Mouse (Mus musculus) adrenal gland, adult 2 months (tissue): ENCODE data around the gene Slc4a8. TPM values are rescaled to one million over a fixed set of nuclear protein-coding genes. Genes with fewer than 3 reads are reported as not detected.
"Not testable (repeated sequence)": the region's sequence is repeated elsewhere in the genome, so short reads cannot be mapped to it uniquely, and the experiment has no call there.

Experiments used
- DNase-seq: peaks from one replicate; pipeline ENCODE4 v3.0.0; 2021
- polyA plus RNA-seq: library from polyadenylated mRNA; depleted of rRNA; stranded (reverse); fragments of >200 nt; gene quantifications from 2 replicates; pipeline ENCODE4 v1.2.3, GENCODE M21; 2012
- total RNA-seq, 2 experiments: library from RNA; stranded (reverse); gene quantifications; 2 replicates each; pipeline ENCODE4 v1.2.3; 2021

The Slc4a8 gene
- total and polyA plus RNA-seq, 3 experiments, result 1.5 to 7.5 (median 5.0) TPM

DNA sequence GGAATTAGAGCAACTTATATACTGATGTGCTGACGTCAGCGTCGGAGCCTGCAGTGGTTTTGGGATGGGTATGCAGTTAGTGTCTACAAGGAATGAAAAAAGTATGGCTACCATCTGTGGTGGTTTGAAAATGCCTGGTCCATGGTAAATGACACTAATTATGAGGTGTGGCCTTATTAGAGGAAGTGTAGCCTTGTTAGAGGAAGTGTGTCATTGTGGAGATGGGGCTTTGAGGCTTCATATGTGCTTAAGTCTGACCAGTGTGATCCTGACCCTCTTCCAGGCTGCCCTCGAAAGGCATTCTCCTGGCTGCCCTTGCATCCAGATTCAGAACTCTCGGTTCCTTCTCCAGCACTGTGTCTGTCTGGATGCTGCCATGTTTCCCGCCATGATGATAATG, 18.3 kb upstream of the Slc4a8 start:
- no peak for DNase-seq

DNA sequence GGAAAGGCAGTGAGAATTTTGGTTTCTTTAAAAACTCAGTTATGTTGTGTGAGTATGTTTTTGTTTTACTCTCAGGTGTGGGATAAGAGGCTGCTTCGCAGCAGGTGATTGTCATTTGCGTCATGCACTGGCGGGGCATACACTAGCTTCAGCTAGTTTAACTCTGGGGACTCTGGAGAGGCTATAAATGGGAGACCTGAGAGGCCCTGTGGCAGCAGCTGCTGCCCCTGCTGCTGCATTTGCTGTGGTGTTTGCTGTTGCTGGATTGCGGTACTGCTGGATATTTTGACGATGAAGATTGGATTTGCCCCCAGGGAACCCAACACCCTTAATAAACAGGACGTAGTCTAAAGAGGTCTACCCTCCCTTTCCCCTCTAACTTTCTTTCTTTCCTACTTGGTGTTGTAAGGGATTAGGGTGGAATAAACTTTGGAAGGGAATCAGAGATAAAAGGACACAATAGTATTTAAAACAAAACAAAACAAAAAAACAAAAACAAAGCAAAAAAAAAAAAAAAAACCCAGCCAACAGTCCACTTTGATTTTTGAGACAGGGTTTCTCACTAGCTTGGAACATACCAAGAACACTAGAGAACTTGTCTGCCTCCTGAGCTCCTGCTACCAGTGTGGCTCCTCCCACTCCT, 14.9 kb upstream of the Slc4a8 start:
- no peak for DNase-seq

DNA sequence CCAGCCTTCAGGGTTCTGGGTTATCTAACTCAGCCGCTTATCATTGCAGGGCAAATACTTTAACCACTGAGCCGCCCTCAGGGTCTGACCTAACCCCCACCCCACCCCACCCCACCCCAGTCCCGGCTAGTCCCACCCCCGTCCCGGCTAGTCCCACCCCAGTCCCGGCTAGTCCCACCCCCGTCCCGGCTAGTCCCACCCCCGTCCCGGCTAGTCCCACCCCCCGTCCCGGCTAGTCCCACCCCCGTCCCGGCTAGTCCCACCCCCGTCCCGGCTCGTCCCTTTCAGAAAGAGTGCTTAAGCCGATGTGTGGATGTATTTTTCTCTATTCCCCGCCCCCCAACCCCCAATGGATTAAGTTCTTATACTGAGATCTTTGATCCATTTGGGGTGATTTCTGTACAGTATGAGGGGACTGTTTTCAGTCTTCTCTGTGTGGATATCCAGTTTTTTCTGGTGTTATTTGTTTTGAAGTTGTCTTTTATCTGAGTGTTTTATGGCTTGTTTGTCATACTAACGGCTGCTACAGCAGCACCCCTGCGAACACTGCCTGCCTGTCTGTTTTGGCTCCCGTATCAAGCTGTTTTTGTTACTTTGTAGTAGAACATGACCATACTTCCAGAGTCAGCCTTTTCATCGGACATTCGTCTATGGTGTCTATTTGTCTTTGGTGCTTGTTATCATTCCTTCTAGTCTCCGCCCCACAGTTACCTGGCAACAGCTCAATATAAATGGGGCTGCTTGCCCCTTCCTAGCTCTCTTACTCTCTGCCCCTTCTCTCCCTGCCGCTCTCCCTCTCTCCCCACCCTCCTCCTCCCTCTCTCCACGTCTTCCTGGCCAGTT, 14.2 kb upstream of the Slc4a8 start:
- DNase-seq, result peak; percentile 52

DNA sequence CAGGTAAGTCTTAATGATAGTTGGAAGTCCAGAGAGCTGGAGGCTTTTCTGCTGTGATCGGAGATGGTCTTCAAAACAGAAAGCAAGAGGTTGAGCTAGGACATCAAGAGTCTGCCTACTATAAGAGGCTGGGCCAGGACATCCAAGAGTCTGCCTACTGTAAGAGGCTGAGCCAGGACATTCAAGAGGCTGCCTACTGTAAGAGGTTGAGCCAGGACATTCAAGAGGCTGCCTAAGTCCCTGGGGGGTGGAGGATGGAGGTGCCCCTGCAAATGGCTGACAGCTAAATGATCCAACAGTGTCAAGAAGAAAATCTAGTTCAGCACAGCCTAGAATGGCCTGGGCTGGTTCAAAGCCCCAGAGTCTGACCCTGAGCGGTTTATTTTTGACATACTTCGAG, 13.0 kb upstream of the Slc4a8 start:
- DNase-seq, result no peak

DNA sequence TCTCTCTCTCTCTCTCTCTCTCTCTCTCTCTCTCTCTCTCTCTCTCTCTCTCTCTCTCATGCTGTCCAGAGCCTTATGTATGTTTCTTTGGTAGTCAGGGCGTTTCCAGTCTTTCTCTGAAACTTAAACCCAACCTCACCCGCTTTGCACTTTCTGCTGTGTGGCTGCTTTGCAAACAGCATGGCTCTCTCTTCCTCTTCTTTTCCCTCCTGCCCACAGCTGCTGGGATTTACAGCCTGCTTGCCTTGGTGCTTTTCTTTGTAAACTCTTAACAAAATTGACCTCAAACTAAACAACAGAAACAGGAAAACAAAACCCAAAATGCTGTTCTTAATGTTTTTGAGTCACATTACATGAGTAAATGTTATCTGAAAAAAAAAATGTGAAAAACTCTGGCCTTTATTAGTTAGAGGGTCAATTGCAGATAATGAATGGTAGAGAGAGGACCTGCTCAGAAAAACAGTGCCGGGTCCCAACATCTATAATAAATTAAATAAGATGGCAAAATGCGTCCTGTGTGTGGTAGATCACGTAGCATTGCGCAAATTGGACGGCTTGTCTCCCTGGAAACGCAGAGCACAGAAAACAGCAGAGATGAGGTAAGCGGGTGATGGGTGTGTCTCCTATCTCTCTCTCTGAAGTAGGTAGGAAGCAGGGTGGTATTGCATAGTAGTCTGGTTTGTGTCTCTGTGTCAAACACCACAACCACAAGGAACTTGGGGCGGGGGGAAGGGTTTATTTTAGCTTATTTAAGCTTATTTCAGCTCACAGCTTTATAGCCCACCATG, 11.6 kb upstream of the Slc4a8 start:
- DNase-seq, result peak; percentile 18

DNA sequence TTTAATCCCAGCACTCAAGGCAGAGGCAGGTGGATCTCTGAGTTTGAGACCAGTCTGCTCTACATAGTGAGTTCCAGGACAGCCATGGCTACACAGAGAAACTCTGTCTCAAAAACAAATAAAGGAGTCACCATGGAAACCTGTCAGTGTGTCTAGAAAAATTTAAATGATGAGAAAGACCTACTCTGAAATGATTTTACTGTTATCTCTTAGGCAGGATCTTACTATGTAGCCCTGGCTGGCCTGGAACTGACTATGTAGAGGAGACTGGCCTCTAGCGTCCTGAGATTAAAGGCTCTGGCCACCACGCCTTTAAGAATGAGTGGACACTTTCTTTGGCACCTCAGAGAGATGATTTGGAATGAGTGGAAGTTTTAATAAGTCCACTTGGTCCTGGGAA, 9.1 kb upstream of the Slc4a8 start:
- DNase-seq, result no peak

DNA sequence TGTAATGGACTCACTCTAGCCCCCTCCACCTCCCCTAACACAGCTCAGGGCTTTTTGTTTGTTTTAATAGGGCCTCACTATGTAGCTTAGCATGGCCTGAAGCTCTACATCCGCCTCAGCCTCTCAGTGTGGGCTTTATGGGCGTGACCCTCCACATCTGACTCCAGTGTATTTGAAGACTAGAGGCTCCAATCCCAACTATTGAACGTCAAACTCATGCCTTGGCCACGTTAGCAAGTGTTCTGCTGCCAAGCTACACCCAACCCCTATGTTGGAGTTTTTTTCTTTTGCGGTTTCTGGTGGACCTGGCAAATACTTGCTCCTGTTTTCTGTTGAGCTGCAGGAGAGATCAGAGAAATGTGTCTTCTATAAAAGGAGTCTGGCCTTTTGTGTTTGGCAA, 8.5 kb upstream of the Slc4a8 start:
- DNase-seq, result no peak

DNA sequence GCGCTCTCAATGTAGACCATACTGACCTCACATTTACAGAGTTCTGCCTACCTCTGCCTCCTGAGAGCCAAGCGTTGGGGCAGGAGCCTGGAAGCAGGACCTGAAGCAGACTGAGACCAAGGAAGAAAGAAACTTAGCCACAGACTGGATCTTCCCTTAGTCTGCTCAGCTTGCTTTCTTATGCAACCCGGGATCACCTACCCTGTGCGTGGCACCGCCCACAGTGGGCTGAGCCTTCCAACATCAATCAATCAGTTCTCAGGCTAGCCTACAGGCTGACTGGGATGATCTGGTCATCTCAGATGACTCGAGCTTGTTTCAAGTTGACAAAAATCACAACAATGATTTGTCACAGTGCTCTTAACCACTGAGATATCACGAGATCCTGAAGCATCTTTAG, 7.5 kb upstream of the Slc4a8 start:
- DNase-seq, result no peak

DNA sequence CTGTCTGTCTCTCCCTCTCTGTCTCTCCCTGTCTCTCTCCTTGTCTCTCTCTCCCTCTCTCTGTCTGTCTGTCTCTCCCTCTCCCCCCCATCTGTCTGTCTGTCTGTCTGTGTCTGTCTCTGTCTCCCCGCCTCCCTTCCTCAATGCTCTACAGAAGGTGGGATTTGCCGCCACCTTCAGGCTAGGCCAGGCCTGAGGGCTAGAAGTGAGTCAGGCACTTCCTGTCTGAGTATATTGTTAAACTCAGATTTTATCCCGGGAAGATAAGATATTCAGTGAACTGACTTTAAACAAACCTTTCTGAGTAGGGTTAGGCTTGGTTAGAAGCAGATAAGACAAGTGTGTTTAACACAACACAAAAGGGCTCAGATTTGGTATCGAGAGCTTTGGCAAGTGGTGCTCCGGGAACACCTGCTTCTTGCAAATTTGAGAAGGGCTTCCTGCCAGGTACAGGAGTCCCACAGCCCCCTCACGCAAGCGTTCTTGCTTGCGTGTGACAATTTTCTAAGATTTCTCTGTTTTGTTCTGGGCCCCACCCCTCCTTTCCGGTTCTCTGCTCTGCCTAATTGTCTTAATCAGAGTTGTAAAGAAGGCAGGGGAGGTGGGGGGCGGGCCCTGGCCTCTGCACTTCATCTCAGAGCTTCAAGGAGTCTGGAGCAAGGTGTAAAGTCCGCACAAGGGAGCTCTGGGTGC, 6.6 kb upstream of the Slc4a8 start:
- DNase-seq, result peak; percentile 16

DNA sequence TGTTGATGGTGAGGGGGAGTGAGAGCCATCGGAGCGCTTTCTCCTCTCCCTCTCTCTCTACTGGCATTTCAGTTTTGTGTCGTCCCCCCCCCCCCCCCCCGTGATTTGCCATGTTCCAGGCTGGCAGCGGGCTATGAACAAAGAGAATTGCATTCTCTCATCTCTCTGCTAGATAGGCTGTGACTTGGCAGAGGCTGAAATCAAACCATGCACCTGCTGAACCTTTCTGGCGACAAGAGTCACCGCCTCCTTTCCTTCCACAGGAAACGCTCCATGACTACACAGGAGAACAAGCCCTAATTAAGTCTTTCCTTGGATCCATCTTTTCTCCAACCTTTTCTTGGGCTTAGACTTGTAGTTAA, 6.1 kb upstream of the Slc4a8 start:
- no peak for DNase-seq

DNA sequence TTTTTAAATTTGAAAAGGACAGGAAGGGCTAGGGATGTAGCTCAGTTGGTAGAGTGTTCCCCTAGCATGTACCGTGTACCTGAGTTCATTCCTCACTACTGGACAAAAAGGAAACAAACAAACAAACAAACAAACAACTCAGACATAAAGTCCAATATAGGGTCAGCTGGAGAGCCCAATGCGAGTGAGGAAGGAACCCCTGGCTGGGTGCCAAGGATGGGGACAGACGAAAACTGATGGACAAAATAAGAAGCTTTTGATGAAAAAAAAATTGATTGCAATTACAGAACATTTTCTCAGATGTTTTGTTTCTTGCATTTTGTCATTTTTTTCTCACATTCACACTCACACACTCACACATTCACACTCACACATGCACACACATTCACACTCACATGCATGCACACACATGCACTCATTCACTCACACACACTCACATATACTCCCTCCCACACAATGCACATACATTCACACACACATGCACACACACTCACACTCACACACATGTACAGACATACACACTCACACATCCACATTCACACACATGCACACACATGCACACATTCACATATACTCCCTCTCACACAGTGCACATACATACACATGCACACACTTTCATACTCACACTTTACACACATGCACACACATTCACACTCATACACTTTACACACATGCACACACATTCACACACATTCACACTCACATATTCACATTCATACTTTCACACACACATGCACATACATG, 5.5 kb upstream of the Slc4a8 start:
- no peak for DNase-seq

DNA sequence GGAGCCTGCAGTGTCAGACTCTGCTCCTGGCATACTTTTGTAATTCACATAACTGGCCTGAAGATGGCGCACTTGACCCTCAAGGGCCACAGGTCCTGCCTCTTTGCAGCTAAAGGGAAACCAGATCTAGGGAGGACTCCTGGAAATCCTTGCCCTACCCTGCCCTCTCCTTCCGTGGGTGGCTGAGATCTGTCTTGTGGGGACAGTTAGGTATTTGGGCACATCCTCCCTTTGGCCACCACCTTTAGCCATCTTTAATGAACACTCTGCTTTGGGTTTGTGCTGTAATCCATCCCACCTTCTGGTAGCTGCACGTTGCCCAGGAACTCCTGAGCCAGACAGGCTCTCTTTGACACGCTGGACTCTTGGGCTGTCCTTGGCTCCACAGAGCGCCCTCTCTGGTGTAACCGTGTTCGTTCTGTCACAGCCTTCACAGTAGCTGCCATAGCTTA, 4.0 kb upstream of the Slc4a8 start:
- DNase-seq, result peak; percentile 61

DNA sequence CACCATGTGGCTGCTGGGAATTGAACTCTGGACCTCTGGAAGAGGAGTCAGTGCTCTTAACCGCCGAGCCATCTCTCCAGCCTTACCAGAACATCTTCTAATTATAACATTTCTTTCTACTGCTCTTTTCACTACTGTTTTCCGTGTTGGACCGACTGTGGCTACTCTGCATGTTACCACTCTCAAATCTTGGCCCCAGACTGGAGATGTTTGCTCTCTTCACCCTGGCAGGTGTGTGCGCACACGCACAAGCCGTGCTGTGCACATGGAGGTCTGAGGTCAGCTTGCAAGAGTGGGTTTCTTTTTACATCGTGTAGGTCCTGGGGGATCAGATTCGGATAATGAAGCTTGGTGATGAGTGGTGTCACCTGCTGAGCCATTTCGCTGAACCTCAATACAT, 2.3 kb upstream of the Slc4a8 start:
- no peak for DNase-seq

DNA sequence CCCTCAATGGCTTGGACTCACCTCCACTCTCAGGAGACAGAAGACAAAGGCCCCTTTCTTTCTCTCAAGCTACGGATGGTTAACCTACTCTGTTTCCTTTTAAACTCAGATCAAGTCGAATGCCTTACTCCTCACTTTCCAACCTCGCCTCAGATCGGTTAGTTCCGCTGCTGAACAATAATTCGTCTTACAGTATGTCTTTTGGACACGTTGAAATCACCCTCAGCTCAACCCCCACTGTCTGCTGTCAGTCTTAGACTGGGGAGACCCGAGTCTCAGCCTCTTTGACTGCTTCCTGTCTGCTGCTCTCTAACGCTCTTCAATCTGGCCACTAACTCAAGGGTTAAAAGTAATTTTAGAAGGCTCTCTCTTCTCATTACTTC, 520 bp upstream of the Slc4a8 start:
- no peak for DNase-seq

DNA sequence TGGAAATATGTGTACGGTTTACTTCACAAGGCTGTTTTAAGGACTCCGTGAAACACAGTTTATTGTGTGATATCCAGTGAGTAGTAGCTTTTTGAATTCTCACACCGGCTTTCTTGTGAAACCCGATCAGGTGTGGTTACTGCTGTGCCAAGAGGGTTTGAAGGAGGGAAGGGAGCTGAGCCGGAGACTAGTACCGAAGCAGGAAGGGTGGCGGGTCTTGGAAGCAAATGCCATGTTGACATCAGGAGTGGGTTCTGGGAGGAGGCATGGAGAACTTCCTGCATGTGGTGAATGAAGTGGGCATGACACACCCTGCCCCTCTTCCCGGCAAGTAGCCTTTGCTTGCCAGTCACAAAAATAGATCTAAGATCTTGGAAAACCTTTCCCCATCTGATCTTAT, 1.1 kb downstream of the Slc4a8 start:
- DNase-seq, result no peak

DNA sequence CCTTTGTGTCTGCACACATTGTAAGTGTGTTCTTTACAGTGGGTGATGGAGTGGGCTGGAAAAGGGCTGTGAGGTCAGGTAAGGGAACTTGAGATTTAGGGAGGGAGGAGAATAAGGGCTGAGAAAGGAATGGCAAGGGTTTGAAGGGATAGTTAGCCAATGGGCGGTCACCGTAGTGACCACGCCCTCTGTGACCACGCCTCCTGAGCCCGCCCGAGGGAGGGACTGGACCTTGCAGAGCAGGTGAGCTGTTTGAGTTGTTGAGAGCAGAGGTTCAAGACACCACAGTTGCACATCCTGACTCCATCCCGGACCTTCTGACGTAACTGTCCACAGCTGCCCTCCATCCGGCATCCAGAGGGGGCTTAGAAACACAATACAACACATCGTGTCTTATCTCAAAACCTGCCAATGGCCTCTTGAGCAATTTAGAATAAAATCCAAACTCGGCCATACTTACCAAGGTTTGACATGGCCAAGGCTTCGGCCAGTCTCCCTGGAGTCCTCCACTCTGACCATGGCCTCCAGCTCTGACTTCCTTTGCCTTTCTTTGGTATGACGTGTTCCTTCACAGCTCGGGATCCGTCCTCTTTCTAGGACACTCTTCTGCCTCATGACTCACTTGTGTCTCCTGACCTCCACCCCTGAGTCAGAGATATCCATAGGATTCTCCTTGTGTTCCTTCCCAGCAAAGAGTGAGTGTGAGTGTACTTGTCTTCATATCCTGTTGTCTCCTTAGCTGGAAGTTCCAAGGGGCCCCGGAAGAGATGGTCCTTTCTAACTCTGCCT, 2.8 kb downstream of the Slc4a8 start:
- peak; percentile 60 for DNase-seq

DNA sequence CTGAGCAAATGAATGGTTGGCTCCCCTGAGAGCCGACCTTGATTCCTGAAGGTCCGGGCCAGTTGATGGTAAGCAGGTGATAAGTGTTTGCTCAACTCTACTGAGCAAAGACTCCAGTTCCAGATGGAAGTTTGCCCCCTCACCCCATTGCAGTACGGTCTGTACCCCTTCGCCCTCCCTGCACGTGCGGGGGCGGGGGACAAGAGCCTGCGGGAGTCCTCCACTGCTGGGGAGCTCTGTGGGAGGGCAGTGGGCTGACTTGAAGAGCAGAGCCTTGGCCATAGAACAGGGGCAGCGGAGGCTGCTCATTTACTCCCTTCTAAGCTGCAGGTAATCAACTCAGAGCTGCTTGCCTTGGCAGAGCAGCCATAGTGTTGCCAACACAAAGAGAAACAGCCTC, 5.3 kb downstream of the Slc4a8 start:
- DNase-seq, result no peak

DNA sequence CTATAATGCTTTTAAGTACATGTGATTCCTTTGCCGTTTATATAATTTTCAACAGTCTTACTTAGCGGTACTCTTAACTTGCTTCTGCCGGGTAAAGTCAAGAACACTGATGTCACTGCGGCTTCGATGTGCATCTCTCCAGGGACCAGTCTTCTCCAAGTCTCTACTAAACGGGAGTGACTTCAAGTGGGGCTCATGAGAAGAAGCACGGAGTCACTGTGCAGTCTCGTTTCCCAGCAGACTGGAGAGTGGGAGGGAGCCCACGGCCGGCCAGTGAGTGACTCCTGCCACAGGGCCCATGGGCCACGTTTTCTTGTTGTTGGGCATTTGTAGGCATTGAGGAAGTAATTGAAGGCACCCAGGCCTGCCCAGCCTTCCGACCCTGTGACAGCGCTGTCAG, 6.3 kb downstream of the Slc4a8 start:
- no peak for DNase-seq

DNA sequence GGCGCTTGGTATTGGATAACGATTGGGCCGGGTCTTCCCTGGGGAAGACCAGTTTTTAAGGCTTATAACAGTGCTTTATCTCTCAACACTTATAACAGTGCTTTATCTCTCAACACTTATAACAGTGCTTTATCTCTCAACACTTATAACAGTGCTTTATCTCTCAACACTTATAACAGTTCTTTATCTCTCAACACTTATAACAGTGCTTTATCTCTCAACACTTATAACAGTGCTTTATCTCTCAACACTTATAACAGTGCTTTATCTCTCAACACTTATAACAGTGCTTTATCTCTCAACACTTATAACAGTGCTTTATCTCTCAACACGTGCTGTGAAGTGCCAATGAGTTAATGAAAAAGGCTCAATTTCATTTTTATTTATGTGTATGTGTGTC, 7.5 kb downstream of the Slc4a8 start:
- not testable (repeated sequence) for DNase-seq

DNA sequence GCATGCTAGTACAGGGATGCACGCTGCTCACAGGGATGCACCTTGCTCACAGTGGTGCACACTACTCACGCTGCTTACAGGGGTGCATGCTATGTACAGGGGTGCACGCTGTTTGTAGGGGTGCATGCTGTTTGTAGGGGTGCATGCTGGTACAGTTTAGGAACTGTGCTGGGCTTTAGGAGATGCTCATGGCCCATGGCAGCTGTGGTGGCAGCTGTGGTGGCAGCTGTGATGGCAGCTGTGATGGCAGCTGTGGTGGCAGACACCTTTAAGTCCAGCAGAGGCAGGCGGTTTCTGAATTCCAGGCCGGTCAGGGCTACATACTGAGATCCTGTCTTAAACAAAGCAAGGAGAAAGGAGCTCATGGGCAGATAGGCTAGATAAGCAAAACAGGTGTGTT, 8.8 kb downstream of the Slc4a8 start:
- no peak for DNase-seq

DNA sequence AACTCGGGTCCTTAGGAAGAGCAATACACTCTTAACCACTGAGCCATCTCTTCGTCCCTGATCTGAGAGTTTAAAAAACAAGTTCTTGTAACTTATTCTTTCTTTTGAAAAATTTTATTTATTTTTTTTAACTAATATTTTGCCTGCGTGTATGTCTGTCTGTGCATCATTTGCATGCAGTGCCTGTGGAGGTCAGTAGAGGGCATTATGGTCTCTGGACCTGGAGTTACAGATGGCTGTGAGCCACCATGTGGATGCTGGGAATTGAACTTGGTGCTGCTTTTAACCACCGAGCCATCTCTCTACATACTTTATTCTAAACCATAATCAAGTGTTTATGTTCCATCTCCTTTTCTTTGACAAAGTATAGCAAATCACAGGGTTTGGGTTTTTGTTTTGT, 11.1 kb downstream of the Slc4a8 start:
- DNase-seq, result no peak
